Mouse (Mus musculus): ENCODE measurements around the gene Gm11549.

Gm11549 gene

GRCm38 (mm10) chr3:36480486-36480885 is 41.1 kb downstream of the Gm11549 start:
- DNase-seq (ENCODE audit: low spot score) = no peak

GRCm38 (mm10) chr3:36478776-36479175 is 42.8 kb downstream of the Gm11549 start:
- DNase-seq (ENCODE audit: low spot score) = no peak

- DNase-seq (ENCODE audit: low spot score) = peak; percentile 24
These were observed 45.1 kb downstream of the Gm11549 start for GRCm38 (mm10) chr3:36476261-36477155.

GRCm38 (mm10) chr3:36475532-36476087 is 46.0 kb downstream of the Gm11549 start, which contains the start of the genes Anxa5 and 1810062G17Rik:
Anxa5 (minus strand) TSS chr3:36475894.
1810062G17Rik (plus strand) TSS chr3:36475937.
- peak; percentile 98 for DNase-seq (ENCODE audit: low spot score)

- DNase-seq (ENCODE audit: low spot score) = peak; percentile 52
These were observed 46.6 kb downstream of the Gm11549 start for GRCm38 (mm10) chr3:36474938-36475483.

- DNase-seq (ENCODE audit: low spot score) = no peak
These were observed 47.2 kb downstream of the Gm11549 start for GRCm38 (mm10) chr3:36474421-36474820.

GRCm38 (mm10) chr3:36473222-36473621 is 48.4 kb downstream of the Gm11549 start:
- no peak for DNase-seq (ENCODE audit: low spot score)

- no peak for DNase-seq (ENCODE audit: low spot score)
These were observed 49.8 kb downstream of the Gm11549 start for GRCm38 (mm10) chr3:36471856-36472255.

- no peak for DNase-seq (ENCODE audit: low spot score)
These were observed 52.7 kb downstream of the Gm11549 start for GRCm38 (mm10) chr3:36468871-36469270.

- DNase-seq (ENCODE audit: low spot score) = peak; percentile 57
These were observed 54.0 kb downstream of the Gm11549 start for GRCm38 (mm10) chr3:36467632-36468031.

- DNase-seq (ENCODE audit: low spot score) = no peak
These were observed 56.1 kb downstream of the Gm11549 start for GRCm38 (mm10) chr3:36465538-36465937.
